Mouse (Mus musculus) frontal cortex, postnatal 36 days (tissue): Measurements from ENCODE around the gene Gm49405.

ENCODE experiments used
- DNase-seq, 2 experiments: peaks; one replicate each; pipeline ENCODE4 v3.0.0; 2022; ENCODE audit warnings: low spot score in 2 of 2

Gm49405 gene

DNA sequence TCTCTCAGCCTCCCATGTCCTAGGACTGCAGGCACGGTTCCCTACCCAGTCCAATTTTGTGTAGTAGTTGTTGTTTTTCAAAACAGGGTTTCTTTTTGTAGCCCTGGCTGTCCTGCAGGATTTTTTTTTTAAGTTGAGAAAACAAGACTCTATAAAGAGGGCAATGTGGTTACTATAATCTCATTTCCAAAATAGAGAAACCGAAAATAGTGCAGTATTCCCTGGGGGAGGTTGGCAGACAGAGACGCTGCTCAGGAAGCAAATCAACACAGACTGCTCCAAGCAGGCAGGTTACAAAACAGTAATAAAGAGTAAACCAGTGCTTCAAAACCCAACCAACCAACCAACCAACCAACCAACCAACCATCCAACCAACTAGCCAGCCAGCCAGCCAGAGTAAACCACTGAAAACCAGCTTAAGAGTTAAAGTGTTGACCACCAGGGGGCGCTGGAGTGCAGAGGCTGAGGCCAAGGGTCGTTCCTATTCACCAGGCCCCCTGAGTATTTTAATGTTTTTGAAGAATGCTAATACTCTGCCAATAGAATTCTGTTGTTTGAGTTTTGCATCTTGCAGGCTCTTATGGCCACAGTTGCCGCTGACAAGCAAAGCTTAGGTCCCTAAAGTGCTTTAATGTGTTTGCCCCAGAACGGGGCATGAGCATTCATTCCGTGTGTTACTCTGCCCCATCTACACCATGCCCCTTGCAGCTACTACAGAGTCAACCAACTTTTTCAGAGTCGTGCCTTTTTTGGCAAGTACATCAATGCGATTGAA, 51.5 kb downstream of the Gm49405 start:
- DNase-seq = peak; percentile 37 to 44

DNA sequence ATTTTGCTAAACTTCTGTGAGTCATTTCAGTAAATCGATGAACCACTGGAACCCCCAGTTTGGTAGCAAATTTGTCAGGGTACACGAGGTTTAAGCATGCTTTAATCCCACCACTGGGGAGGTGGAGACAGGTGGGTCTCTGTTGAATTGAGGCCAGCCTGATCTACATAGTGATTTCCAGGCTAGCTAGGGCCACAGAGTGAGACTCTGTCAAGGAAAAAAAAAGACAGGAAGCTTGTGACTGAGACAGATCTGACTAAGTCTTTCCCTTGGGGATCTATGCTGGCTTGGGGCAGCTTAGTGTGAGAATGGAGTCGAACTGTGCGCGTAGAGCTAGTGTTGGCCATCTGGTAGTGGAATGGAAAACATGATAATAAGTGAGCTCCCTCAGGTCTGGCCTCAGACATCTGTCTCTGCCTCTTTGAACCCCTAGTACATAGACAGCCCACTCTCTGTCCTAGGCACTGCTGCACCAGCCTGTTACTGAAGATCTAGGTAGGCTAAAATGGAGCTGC, 52.1 kb downstream of the Gm49405 start:
- DNase-seq = no peak

DNA sequence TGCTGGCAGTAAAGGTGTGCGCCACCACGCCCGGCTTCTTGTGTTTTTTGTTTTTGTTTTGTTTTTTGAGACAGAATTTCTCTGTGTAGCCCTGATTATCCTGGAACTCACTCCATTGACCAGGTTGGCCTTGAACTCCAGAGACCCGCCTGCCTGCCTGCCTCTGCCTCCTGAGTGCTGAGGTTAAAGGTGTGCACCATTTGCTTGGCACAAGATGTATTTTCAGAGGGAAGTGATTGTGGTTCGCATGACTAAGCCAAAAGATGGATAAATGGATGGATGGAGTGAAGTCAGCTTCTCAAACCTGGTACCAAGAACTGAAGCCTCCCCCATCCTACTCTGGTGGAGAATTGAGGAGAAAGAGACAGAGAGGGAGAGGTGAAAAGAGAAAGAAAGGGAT, 54.2 kb downstream of the Gm49405 start:
- no peak for DNase-seq
